Mouse (Mus musculus): ENCODE measurements around the gene Grin2c.

Gene Grin2c

GRCm38 (mm10) chr11:115264862-115265668 is 2.0 kb downstream of the Grin2c start:
- no peak for DNase-seq (ENCODE audit: low spot score in 2 of 2)

DNA sequence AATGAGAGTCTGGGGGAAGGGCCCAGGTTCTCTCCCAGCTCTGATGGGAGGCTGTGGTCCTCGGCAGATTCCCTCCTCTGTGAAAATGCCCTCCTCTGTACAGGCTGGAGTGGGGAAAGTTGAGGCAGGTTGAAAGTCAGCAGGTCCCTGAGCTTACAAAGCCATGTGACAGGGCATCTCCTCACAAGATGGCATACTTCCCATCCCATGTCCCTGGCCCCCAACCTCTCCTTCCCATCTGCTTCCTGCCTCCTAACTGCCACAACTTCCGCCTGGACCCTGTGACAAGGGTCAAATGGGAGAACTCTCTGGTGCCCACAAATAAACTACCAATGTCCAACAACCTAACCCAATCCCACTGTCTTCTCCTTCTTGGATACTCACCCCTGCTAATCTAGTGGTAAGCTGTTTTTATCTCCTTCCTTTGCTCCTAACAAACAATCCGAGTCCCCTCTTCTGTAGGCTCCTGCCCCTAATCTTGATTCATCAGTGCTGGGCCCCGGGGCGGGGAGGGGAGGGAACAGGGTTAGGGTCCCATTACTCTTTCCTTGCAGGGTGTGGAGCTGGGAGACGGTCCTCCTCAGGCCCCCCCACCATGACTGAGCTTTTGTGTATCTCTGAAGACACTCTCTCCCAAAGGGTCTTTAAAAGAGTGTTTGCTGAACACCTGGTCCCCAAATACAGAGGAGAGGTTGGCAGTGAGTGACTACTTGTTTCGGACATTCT is 2.7 kb downstream of the Grin2c start:
- DNase-seq (ENCODE audit: low spot score in 2 of 2): no peak

GRCm38 (mm10) chr11:115262954-115263353 is 4.1 kb downstream of the Grin2c start:
- no peak for DNase-seq (ENCODE audit: low spot score in 2 of 2)

DNA sequence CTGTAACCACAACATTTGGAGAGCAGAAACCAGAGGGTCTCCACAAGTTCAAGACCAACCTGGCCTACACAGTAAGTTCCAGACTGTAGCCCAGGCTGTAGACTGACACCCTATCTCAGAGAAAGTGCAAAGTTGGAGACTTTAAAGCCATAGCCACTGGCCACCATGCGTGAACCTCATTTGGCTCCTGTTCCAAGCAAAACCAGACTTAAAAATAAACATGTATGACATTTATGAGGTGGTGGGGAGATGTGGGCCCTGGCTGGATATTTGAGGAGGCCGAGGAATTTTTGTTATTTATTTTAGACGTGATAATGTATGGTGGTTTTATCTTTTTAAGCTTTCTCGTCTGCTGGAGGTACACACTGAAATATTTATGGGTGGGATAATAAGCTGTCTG is 7.9 kb downstream of the Grin2c start:
- DNase-seq (ENCODE audit: low spot score in 2 of 2): no peak

DNA sequence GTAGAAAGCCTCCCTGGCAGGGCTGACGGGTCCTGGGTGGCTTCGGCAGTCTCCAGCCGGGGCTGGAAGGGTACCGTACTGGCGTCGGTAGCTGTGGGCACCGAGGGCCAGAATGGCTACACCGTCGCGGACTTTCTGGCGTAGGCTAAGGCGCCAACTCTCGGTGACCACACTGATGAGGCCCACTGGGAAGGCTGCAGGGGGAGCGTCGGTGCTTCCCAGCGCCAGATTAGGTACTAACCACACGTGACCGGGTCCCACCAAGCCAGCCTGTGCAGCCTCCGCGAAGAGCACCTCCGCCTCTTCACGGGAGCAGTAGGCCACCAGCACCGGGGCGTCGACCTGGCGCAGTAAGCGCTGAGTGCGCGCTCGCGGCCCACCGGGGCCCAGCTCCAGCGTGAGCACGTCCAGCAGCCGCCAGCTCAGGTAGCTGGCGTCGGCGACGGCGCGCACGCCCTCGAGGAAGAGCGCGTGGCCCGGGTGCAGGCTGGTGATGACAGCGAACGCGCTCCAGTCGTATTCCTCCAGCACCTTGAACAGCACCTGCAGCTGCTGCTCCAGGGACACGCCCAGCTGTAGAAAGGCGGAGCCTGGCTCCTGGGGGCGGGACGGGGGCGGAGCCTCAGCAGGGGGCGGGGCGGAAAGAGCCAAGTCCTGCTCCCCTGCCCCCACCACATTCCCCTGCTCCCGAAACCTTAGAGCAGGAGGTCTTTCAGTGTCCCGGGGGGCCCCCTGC is 9.1 kb downstream of the Grin2c start:
- DNase-seq (ENCODE audit: low spot score in 2 of 2): no peak

DNA sequence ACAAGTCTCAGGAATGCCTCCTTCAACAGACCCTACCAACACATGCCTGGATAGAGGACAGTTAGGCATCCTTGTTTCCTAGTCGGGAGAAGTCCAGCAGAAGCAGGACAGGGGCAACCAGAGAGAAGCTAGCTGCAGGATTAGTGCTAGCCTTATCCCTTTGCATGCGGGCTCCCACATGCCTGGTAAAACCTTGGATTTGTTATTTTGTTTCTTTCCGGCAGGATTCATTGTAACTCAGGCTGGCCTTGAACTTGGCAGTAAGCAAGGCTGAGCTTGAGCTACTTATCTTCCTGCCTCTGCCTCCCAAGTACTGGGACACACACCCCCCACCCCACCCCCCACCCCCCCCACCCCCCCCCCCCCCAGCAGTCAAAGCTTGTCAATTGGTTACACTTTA is 15.8 kb downstream of the Grin2c start:
- no peak for DNase-seq (ENCODE audit: low spot score in 2 of 2)

DNA sequence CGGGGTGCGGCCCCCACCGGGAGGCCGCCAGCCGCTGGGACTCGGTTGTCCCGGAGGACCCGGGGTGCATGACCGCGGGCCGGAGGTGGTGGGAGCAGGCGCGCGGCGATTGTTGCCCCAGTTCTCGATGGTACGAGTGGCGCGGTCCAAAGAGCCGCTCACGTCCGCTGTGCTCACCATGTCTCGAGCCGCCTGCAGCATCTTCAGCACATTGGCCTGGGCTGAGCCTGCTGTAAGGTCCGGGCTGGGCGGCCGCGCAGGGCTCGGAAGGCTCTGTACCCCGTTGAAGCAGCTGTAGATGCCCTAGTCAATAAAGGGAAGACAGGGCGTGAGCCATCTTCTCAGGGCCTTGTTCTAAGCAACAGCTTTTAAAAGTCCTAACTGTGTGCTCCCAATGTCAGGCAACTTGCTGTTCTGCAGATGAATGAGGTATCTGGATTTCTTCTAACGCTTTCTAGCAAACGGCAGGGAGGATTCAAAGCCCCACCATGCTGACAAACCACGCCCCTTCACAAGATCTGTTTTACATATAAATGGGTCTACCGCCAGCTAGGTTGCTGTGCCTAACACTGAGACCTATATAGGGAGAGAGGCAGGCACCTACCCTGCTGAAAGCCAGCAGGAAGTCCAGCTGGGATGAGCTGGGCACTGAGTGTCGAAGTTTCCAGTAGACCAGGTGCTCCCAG is 16.5 kb downstream of the Grin2c start:
- DNase-seq (ENCODE audit: low spot score in 2 of 2): no peak

- no peak for DNase-seq (ENCODE audit: low spot score in 2 of 2)
Measured at GRCm38 (mm10) chr11:115249721-115250404, 17.2 kb downstream of the Grin2c start.

DNA sequence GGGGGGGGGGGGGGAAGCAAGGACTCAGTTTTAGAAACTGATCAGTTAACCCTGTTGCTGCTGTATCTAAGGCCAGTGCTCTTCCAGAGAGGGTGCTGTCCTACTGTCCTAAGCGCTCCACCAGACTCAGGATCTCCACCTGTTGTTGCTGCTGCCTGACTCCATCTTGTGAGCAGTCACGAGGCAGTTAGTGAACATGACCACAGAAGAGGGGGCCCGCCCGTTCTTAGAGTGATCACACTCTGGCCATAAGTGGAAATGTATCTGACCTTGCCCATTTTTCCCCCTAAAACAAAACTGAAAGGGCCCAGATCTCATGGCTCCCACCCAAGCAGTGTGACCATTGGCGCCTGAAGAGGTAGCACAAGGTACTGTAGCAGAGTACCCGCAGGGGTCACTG is 19.1 kb downstream of the Grin2c start:
- no peak for DNase-seq (ENCODE audit: low spot score in 2 of 2)

- DNase-seq (ENCODE audit: low spot score in 2 of 2): no peak
Measured at GRCm38 (mm10) chr11:115247240-115247639, 19.8 kb downstream of the Grin2c start.

GRCm38 (mm10) chr11:115246386-115246785 is 20.7 kb downstream of the Grin2c start:
- no peak for DNase-seq (ENCODE audit: low spot score in 2 of 2)

GRCm38 (mm10) chr11:115244840-115245239 is 22.2 kb downstream of the Grin2c start:
- no peak for DNase-seq (ENCODE audit: low spot score in 2 of 2)

- no peak for DNase-seq (ENCODE audit: low spot score in 2 of 2)
Measured at GRCm38 (mm10) chr11:115243783-115244182, 23.3 kb downstream of the Grin2c start.

DNA sequence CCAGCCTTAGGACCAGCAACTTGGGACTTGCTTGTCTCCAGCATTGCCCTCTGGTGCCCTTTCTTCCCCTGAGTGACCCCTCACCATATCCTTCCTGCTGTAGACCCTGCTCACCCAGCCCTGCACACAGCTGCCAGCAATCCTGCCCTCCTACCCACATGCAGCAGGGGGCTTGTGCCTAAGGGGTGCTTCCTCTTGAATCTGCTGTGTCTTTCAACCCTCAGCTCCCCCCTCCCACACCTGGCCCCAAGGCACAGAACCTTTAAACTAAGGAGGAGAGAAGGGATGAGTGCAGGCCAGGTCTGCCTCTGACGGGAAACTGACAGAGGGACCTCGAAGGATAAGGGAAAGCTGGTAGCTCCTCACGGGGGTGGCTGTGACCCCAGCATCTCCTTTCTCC is 24.3 kb downstream of the Grin2c start:
- DNase-seq (ENCODE audit: low spot score in 2 of 2): no peak

GRCm38 (mm10) chr11:115241402-115241801 is 25.6 kb downstream of the Grin2c start:
- no peak for DNase-seq (ENCODE audit: low spot score in 2 of 2)

DNA sequence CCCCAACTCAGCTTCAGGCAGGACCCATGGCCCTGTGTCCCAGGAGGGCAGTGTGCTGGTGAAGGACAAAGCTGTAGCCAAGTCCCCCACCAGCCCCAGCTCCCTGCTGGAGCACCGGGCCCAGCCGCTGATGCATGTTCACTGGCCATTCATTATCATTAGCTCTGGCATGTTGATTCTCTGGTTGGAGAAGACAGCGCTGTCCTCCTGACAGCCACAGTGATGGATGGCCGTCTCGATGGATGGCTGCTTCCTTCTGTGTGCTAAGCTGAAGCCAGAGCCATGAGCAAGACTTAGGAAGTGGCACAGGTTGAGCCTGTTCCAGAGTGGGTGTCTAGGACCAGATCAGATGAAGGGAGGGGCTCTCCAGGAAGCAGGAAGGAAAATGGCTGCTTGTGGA is 30.5 kb downstream of the Grin2c start:
- no peak for DNase-seq (ENCODE audit: low spot score in 2 of 2)

DNA sequence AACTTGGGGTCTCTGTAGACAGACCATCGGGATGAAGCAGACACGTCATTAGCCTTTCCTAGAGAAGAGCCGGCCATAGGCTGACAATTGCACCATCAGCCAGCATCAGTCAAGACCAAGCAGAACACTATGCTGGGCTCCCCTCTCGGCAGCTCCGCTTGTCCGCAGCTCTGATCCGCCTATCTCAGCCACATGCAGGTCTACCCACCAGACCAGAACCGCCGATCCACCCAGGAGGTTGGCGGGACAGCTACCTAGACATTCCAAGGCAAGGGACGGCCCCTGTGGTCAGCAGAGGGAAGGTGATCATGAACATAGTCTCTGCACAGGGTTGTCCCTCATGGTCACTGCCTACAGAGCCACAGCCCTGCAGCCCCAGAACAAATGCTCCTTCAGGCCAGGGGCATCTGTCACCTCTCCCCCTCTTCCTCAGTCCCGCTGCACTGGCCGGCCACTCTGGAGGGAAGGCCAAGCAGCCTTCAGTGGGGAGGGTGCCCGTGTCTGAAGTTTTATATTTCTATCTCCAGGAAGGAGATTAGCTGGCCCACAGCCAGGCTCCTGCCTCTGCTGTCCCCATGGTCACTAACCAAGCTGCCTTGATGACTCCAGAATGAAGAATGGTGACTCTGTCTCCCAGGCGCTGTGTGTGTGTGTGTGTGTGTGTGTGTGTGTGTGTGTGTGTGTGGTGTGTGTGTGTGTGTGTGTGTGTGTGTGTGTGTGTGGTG is 32.6 kb downstream of the Grin2c start:
- no peak for DNase-seq (ENCODE audit: low spot score in 2 of 2)

DNA sequence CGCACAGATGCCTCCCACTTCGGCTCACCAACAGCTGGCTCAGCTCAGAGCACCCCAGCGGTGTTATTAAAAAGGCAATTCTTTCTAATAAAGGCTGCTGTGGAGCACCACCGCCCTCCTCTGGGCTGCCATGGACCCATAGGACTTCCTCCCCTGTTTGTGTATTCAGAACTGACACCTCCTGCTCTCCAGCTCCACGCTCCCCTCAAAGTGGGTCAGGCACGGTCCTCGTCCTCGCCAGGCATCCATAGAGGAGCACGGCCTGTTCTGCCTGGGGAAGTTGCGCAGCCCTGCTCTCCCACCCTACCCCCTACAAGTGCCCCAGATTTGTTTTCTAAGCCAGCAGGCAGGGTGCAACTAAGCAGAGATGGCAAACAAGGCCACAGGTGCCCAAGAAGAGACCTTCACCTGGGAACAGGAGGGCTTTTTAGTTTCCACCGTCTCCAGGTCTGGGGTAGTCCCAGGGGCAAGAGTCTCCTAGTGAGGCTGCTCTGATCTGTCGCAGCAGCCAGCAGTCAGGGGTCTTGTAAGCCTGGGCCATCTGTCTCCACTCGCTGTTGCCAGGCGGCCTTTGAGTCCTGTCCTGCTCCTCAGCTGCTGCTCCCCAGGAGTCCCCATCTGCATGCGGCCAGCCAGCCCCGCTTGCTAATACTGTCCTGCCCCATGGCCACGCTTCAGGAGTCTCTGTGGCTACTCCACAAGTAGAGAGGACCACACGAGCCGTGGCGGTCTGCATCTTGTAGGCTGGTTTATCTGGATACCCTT is 33.3 kb downstream of the Grin2c start:
- peak; percentile 32 to 40 for DNase-seq (ENCODE audit: low spot score in 2 of 2)

DNA sequence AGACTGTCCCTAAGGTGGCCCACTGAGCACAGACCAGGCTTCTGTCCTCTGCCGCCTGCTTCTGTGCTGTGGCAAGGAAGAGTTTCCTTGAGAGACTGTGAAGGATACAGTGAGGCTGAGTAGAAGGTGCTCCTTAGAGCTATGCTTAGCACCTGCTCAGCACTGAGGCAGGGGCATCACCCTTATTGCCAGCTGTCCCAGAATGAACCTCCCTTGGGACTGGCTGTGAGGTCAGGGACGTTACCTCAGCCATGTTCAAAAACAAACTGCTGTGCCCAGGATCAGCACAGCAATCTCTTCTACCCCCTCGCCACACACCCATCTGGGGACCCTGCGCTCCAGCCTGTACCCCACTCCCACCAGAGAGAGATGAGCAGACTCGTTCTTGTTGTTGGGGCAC is 34.2 kb downstream of the Grin2c start:
- no peak for DNase-seq (ENCODE audit: low spot score in 2 of 2)

DNA sequence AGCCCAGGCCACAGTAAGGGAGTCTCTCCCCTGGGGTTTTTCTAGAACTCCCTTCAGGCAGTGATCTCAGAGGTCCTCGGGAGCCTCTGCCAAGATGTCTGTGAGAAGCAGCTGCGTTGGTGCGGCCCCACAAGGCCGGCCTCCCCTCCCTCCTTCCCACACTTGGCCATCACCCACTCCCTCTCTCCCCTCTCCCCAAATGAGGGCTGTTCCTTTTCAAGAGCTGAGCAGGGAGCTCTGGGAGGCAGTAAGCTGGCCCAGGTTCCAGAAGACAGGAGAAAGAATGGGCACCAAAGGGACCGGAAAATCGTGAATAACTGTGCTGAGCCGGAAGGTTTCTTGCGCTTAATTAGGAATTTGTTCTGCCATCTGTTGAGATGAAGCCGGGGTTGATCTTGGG is 35.1 kb downstream of the Grin2c start:
- DNase-seq (ENCODE audit: low spot score in 2 of 2): peak in 1 of 2 experiments; percentile 17

Data from left cerebral cortex, adult 9 months (tissue).